Mouse (Mus musculus) lung, embryonic 14.5 days (tissue): ENCODE results near the gene Gpx1. TPM values are rescaled to one million over a fixed set of nuclear protein-coding genes. Genes with fewer than 3 reads are reported as not detected.

ENCODE experiments used
- ATAC-seq: fragments of 200-750 bp; cut with Nextera tagmentation; 2 replicates; pipeline ENCODE4 v1.8.0; 2017; ENCODE audit warnings: mild to moderate bottlenecking, moderate TSS enrichment, moderate library complexity; ENCODE audit not compliant: insufficient read depth
- DNase-seq: peaks from one replicate; pipeline ENCODE4 v3.0.0-alpha.2; 2015
- H3K27ac ChIP-seq: fragments of 300-500 bp; sonication (generic); 2 replicates; pipeline ENCODE4 v1.5.1; 2014; ENCODE audit warnings: low read depth, mild to moderate bottlenecking, moderate library complexity
- H3K27me3 ChIP-seq: fragments of 300-500 bp; sonication (generic); 2 replicates; pipeline ENCODE4 v1.6.1; 2014; ENCODE audit warnings: low read length, control low read depth; ENCODE audit not compliant: insufficient read depth
- H3K36me3 ChIP-seq: fragments of 300-500 bp; sonication (generic); 2 replicates; pipeline ENCODE4 v1.6.1; 2014; ENCODE audit warnings: control low read depth; ENCODE audit not compliant: insufficient read depth
- H3K4me1 ChIP-seq: fragments of 300-500 bp; sonication (generic); 2 replicates; pipeline ENCODE4 v1.6.1; 2014; ENCODE audit warnings: antibody characterized with exemption, control low read depth; ENCODE audit not compliant: insufficient read depth
- H3K4me2 ChIP-seq: fragments of 300-500 bp; sonication (generic); 2 replicates; pipeline ENCODE4 v1.6.1; 2014; ENCODE audit warnings: mild to moderate bottlenecking
- H3K4me3 ChIP-seq: fragments of 300-500 bp; sonication (generic); 2 replicates; pipeline ENCODE4 v1.5.1; 2014; ENCODE audit warnings: low read depth, low read length
- H3K9ac ChIP-seq: fragments of 300-500 bp; sonication (generic); 2 replicates; pipeline ENCODE4 v1.6.1; 2014
- H3K9me3 ChIP-seq: fragments of 300-500 bp; sonication (generic); 2 replicates; pipeline ENCODE4 v1.6.1; 2016; ENCODE audit warnings: low read depth, low read length, control low read depth
- CTCF ChIP-seq: IDR thresholded peaks from 2 replicates; pipeline ENCODE4 v1.5.1; 2016; ENCODE audit warnings: antibody characterized with exemption, low read depth
- WGBS: fragments of 180-500 bp; shearing (Covaris S2); extraction: QIAGEN DNeasy Blood & Tissue Kit; methylation state at CpG from one replicate; pipeline ENCODE4 v1.1.7; 2014; 5-methylcytosine and 5-hydroxymethylcytosine counted together
- polyA plus RNA-seq: library from polyadenylated mRNA; unstranded; fragments of >200 nt; fragmentation: Nextera tagmentation; extraction: Ambion mirVana; gene quantifications from 2 replicates; pipeline ENCODE4 v1.2.1, GENCODE M21; 2014

The Gpx1 gene
- polyA plus RNA-seq, 1 experiment from 2014 or later = 664 TPM

DNA sequence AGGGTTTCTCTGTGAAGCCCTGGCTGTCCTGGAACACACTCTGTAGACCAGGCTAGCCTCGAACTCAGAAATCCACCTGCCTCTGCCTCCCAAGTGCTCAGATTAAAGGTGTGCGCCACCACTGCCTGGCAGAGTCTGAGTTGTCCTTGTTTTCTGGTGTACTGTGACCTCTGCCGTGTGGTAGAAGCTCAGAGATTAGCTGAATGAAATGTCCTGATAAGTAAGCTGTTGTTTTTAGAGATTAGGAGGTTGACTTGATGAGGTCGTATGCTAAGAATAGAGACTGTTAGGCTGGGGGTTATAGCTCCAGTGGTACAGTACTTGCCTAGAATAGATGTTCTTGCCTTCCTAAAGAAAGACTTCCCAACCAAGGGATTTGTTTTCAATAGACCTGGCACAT lies 34.0 kb upstream of the Gpx1 start:
- H3K4me3 ChIP-seq = peak overlapping the region; percentile 96
- WGBS = 70% methylated on average over 4 of the region's 4 CpGs
- no peak for TF ChIP-seq CTCF
- no peaks in the 10 kb centered on the region for H3K9me3 ChIP-seq
- H3K4me2 ChIP-seq = peak overlapping the region; percentile 85
- peaks cover 6% of the 10 kb centered on the region for H3K4me1 ChIP-seq
- DNase-seq = no peak
- peak overlapping the region; percentile 75 for H3K9ac ChIP-seq
- peaks cover 32% of the 10 kb centered on the region for H3K36me3 ChIP-seq
- H3K27me3 ChIP-seq = no peaks in the 10 kb centered on the region
- ATAC-seq = no peak
- peak overlapping the region; percentile 72; the same call in 1 of the 2 replicates for H3K27ac ChIP-seq

- no peaks in the 10 kb centered on the region for H3K27me3 ChIP-seq
- H3K9ac ChIP-seq = peak overlapping the region; percentile 75
- DNase-seq = no peak
- H3K9me3 ChIP-seq = no peaks in the 10 kb centered on the region
- TF ChIP-seq CTCF = no peak
- peak overlapping the region; percentile 72 for H3K27ac ChIP-seq
- H3K4me1 ChIP-seq = peaks cover 6% of the 10 kb centered on the region
- ATAC-seq = peak; percentile 0; the same call in 1 of the 2 replicates
- WGBS = 0% methylated on average over 1 of the region's 1 CpGs
- peak overlapping the region; percentile 96 for H3K4me3 ChIP-seq
- H3K36me3 ChIP-seq = peaks cover 32% of the 10 kb centered on the region
- H3K4me2 ChIP-seq = peak overlapping the region; percentile 85
Measured at GRCm38 (mm10) chr9:108305170-108305569, 33.5 kb upstream of the Gpx1 start.

GRCm38 (mm10) chr9:108305629-108306520 lies 32.8 kb upstream of the Gpx1 start, which contains the start of the genes Rhoa and Tcta:
Gene Rhoa (plus strand): TSS chr9:108306129.
Gene Tcta (minus strand): TSS chr9:108306160.
- Histone ChIP-seq H3K4me1 (peaks cover 6% of the 10 kb centered on the region), H3K4me3 (peak within 1 kb of the TSS; percentile 96), H3K9ac (peak within 1 kb of the TSS; percentile 98), H3K27me3 (no peaks in the 10 kb centered on the region), H3K9me3 (no peaks in the 10 kb centered on the region), H3K27ac (peak within 1 kb of the TSS; percentile 100), H3K36me3 (peaks cover 25% of the 10 kb centered on the region), H3K4me2 (peak within 1 kb of the TSS; percentile 94)
- WGBS = 0% methylated on average over 60 of the region's 81 CpGs
- DNase-seq = peak; percentile 100
- ATAC-seq = peak; percentile 96
- TF ChIP-seq CTCF = no peak

DNA sequence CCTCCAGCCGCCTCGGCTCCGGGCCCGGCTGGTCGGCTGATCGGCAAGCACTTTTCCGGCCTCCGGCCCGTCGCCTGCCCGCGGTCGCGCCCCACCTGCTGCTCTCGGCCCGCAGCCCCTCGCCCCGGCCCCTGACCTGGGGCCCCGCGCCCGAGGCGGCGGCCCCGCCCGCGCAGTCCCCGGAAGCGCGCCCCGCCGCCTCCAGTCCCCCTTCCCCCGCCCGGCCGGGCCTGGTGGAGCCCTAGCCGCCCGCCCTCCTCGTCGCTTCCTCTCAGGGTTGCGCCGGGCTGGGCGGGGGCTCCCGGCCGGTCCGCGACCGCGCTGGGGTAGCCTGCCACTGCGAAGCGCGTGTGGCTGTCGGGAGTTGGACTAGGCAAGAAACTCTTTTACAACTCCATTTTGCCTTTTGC lies 32.1 kb upstream of the Gpx1 start:
- peaks cover 19% of the 10 kb centered on the region for H3K36me3 ChIP-seq
- no peak for TF ChIP-seq CTCF
- under 1% methylated on average over 51 of the region's 51 CpGs for WGBS
- H3K27me3 ChIP-seq = no peaks in the 10 kb centered on the region
- DNase-seq (peak; percentile 89), ATAC-seq (peak; percentile 83)
- H3K4me3 ChIP-seq = peak overlapping the region; percentile 96
- peak overlapping the region; percentile 100 for H3K27ac ChIP-seq
- H3K4me1 ChIP-seq = peaks cover 6% of the 10 kb centered on the region
- no peaks in the 10 kb centered on the region for H3K9me3 ChIP-seq
- H3K4me2 ChIP-seq = peak overlapping the region; percentile 94
- peak overlapping the region; percentile 98 for H3K9ac ChIP-seq

DNA sequence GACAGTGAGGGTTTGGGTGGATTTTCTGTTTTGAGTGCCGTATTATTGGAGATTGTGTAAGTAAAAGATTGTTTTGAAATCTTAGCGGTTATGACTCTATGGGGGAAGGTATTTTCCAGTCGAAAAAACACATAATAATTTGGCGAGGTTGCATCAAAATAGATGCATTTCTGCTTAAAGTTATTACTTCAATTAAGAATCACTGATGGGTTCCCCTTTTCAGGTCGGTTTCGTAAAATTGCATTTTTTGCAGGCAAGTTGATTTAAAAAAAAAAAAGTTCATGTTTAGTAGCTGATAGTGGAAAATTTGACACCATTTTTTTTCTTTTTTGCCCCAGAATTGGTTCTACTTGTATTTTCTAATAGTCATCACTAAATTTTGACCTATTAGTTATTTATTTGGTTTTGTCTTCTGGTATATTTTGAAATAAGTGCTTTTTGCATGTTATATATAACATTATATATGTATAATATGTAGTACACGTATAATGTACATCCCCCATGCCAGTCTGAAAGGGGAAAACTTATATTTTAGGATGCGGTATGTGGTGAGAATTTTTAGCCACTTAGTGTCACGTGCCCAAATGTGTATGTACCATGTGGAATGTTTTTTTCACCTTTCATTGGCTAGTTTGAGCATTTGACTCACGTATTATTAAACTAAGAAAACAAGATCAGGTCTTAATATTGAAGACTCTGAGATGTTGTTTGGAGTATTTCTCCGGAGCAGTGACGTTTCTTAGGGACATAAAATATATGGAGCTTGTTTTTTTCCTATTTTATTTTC lies 31.5 kb upstream of the Gpx1 start:
- H3K4me2 ChIP-seq = peak overlapping the region; percentile 94
- no peaks in the 10 kb centered on the region for H3K27me3 ChIP-seq
- no peak for TF ChIP-seq CTCF
- ATAC-seq = no peak
- peak overlapping the region; percentile 96 for H3K4me3 ChIP-seq
- peaks cover 6% of the 10 kb centered on the region for H3K4me1 ChIP-seq
- H3K36me3 ChIP-seq = peaks cover 19% of the 10 kb centered on the region
- 6% methylated on average over 12 of the region's 12 CpGs for WGBS
- DNase-seq = peak; percentile 30
- H3K27ac ChIP-seq = peak overlapping the region; percentile 100
- no peaks in the 10 kb centered on the region for H3K9me3 ChIP-seq
- H3K9ac ChIP-seq = peak overlapping the region; percentile 98

- peak overlapping the region; percentile 94 for H3K4me2 ChIP-seq
- no peaks in the 10 kb centered on the region for H3K9me3 ChIP-seq
- peak overlapping the region; percentile 96 for H3K4me3 ChIP-seq
- H3K4me1 ChIP-seq = peaks cover 6% of the 10 kb centered on the region
- H3K27ac ChIP-seq = no peak overlapping the region
- DNase-seq (no peak), ATAC-seq (no peak)
- H3K9ac ChIP-seq = peak overlapping the region; percentile 49
- H3K36me3 ChIP-seq = peaks cover 13% of the 10 kb centered on the region
- TF ChIP-seq CTCF = no peak
- H3K27me3 ChIP-seq = no peaks in the 10 kb centered on the region
- WGBS = 47% methylated on average over 2 of the region's 2 CpGs
Measured at GRCm38 (mm10) chr9:108308141-108308540, 30.6 kb upstream of the Gpx1 start.
